Mouse (Mus musculus) kidney, adult 2 months (tissue): ENCODE measurements around the gene Slc52a3. TPM values are rescaled to one million over a fixed set of nuclear protein-coding genes. Genes with fewer than 3 reads are reported as not detected.

Experiments
- DNase-seq: peaks from one replicate; pipeline ENCODE4 v3.0.0; 2021
- H3K27ac ChIP-seq: fragments of 200-500 bp; 2 replicates; pipeline ENCODE4 v1.5.1; 2012; ENCODE audit warnings: low read depth, low read length, control low read depth, inconsistent platforms; ENCODE audit not compliant: insufficient read depth
- H3K27me3 ChIP-seq: fragments of 200-500 bp; replicated peaks from 2 replicates; pipeline ENCODE4 v1.6.1; 2012; ENCODE audit warnings: mild to moderate bottlenecking, moderate library complexity, low read length, inconsistent platforms; ENCODE audit not compliant: control insufficient read depth, insufficient read depth
- H3K36me3 ChIP-seq: fragments of 200-500 bp; 2 replicates; pipeline ENCODE4 v1.6.1; 2012; ENCODE audit warnings: mild to moderate bottlenecking, moderate library complexity, low read length, inconsistent platforms; ENCODE audit not compliant: control insufficient read depth, insufficient read depth
- H3K4me1 ChIP-seq: fragments of 200-500 bp; 2 replicates; pipeline ENCODE4 v1.6.1; 2011; ENCODE audit warnings: low read length; ENCODE audit not compliant: control insufficient read depth, insufficient read depth
- H3K4me3 ChIP-seq: fragments of 200-500 bp; 2 replicates; pipeline ENCODE4 v1.5.1; 2011; ENCODE audit warnings: mild to moderate bottlenecking, low read depth, low read length, control low read depth; ENCODE audit not compliant: insufficient read depth
- CTCF ChIP-seq: fragments of 200-500 bp; conservative IDR thresholded peaks from 2 replicates; pipeline ENCODE4 v1.5.1; 2011; ENCODE audit warnings: low read depth, mild to moderate bottlenecking, control low read depth, low read length, moderate library complexity, mixed read lengths; ENCODE audit not compliant: insufficient read depth, insufficient read length
- POLR2A ChIP-seq: fragments of 200-500 bp; IDR thresholded peaks from one replicate; pipeline ENCODE4 v1.6.1; 2011; ENCODE audit warnings: low read depth, low read length, control low read depth
- WGBS: fragments of 180-500 bp; shearing (Covaris S2); methylation state at CpG from one replicate; pipeline ENCODE4 v1.1.7; 2018; 5-methylcytosine and 5-hydroxymethylcytosine counted together
- polyA plus RNA-seq: library from polyadenylated mRNA; depleted of rRNA; stranded (reverse); fragments of >200 nt; gene quantifications from 2 replicates; pipeline ENCODE4 v1.2.3, GENCODE M21; 2012

Slc52a3 gene
- polyA plus RNA-seq, 1 experiment = 17.4 TPM

GRCm38 (mm10) chr2:151973595-151974562, 22.4 kb upstream of the Slc52a3 start:
- H3K4me3 ChIP-seq = peak overlapping the region; percentile 58
- peak overlapping the region; percentile 86 for H3K27ac ChIP-seq
- TF ChIP-seq CTCF = peak; percentile 22; the same call in 1 of the 2 replicates
- no peak for TF ChIP-seq POLR2A
- 32% methylated on average over 36 of the region's 36 CpGs for WGBS
- H3K36me3 ChIP-seq = no peaks in the 10 kb centered on the region
- peak; percentile 89 for DNase-seq
- H3K4me1 ChIP-seq = peaks cover 28% of the 10 kb centered on the region
- no peaks in the 10 kb centered on the region for H3K27me3 ChIP-seq

GRCm38 (mm10) chr2:151975295-151975694, 21.0 kb upstream of the Slc52a3 start:
- DNase-seq = no peak
- 89% methylated on average over 5 of the region's 5 CpGs for WGBS
- Histone ChIP-seq H3K4me3 (no peak overlapping the region), H3K4me1 (peaks cover 34% of the 10 kb centered on the region), H3K36me3 (no peaks in the 10 kb centered on the region), H3K27ac (no peak overlapping the region), H3K27me3 (no peaks in the 10 kb centered on the region)
- TF ChIP-seq CTCF (no peak), POLR2A (no peak)

GRCm38 (mm10) chr2:151976067-151976466, 20.2 kb upstream of the Slc52a3 start:
- 39% methylated on average over 3 of the region's 3 CpGs for WGBS
- no peaks in the 10 kb centered on the region for H3K27me3 ChIP-seq
- H3K4me1 ChIP-seq = peaks cover 34% of the 10 kb centered on the region
- no peak overlapping the region; the same call in 1 of the 2 replicates for H3K27ac ChIP-seq
- H3K36me3 ChIP-seq = no peaks in the 10 kb centered on the region
- no peak for TF ChIP-seq CTCF
- no peak for TF ChIP-seq POLR2A
- no peak overlapping the region for H3K4me3 ChIP-seq
- DNase-seq = peak; percentile 92

- no peaks in the 10 kb centered on the region for H3K27me3 ChIP-seq
- TF ChIP-seq POLR2A (no peak), CTCF (no peak)
- H3K36me3 ChIP-seq = no peaks in the 10 kb centered on the region
- peak overlapping the region; percentile 5; the same call in 1 of the 2 replicates for H3K27ac ChIP-seq
- WGBS = 65% methylated on average over 4 of the region's 4 CpGs
- no peak overlapping the region for H3K4me3 ChIP-seq
- H3K4me1 ChIP-seq = peaks cover 29% of the 10 kb centered on the region
- DNase-seq = peak; percentile 42
These were observed 18.4 kb upstream of the Slc52a3 start for GRCm38 (mm10) chr2:151977689-151978440.

GRCm38 (mm10) chr2:151978494-151978893, 17.8 kb upstream of the Slc52a3 start:
- Histone ChIP-seq H3K36me3 (no peaks in the 10 kb centered on the region), H3K4me1 (peaks cover 29% of the 10 kb centered on the region), H3K27ac (peak overlapping the region; percentile 5; the same call in 1 of the 2 replicates), H3K27me3 (no peaks in the 10 kb centered on the region), H3K4me3 (no peak overlapping the region)
- WGBS = 53% methylated on average over 6 of the region's 6 CpGs
- peak; percentile 68 for DNase-seq
- TF ChIP-seq CTCF (no peak), POLR2A (no peak)

GRCm38 (mm10) chr2:151979470-151980354, 16.6 kb upstream of the Slc52a3 start, which contains the start of gene Fam110a:
TSS of gene Fam110a (minus strand) at chr2:151980219.
- WGBS = under 1% methylated on average over 46 of the region's 46 CpGs
- no peaks in the 10 kb centered on the region for H3K36me3 ChIP-seq
- TF ChIP-seq CTCF (no peak), POLR2A (no peak)
- peaks cover 24% of the 10 kb centered on the region for H3K4me1 ChIP-seq
- peak within 1 kb of the TSS; percentile 63 for H3K4me3 ChIP-seq
- peak; percentile 98 for DNase-seq
- no peaks in the 10 kb centered on the region for H3K27me3 ChIP-seq
- peak within 1 kb of the TSS; percentile 5; the same call in 1 of the 2 replicates for H3K27ac ChIP-seq
